Mouse (Mus musculus): ENCODE results near the gene Dph2. TPM values are rescaled to one million over a fixed set of nuclear protein-coding genes. Genes with fewer than 3 reads are reported as not detected.

The Dph2 gene
- polyA plus RNA-seq, 1 experiment from 2014 or later: 9.8 TPM

- peaks cover 60% of the 10 kb centered on the region for H3K36me3 ChIP-seq
- H3K9me3 ChIP-seq (replicated peaks): no peaks in the 10 kb centered on the region
- H3K27ac ChIP-seq: no peak overlapping the region
- no peaks in the 10 kb centered on the region for H3K27me3 ChIP-seq
- ATAC-seq (ENCODE audit: low read depth) (no peak), DNase-seq (no peak)
- no peak overlapping the region for H3K4me3 ChIP-seq (replicated peaks)
- peaks cover 52% of the 10 kb centered on the region for H3K4me1 ChIP-seq (replicated peaks)
- no peak overlapping the region for H3K9ac ChIP-seq
- H3K4me2 ChIP-seq: no peak overlapping the region
- 80% methylated on average over 8 of the region's 8 CpGs for WGBS (ENCODE audit: insufficient replicate concordance)
These were observed 17.1 kb upstream of the Dph2 start for GRCm38 (mm10) chr4:117908834-117909453.

- H3K27ac ChIP-seq: no peak overlapping the region
- ATAC-seq (ENCODE audit: low read depth): no peak
- 78% methylated on average over 3 of the region's 3 CpGs for WGBS (ENCODE audit: insufficient replicate concordance)
These were observed 14.4 kb upstream of the Dph2 start for GRCm38 (mm10) chr4:117906196-117906595.

GRCm38 (mm10) chr4:117904761-117905160 is 12.9 kb upstream of the Dph2 start:
- peaks cover 84% of the 10 kb centered on the region for H3K36me3 ChIP-seq
- H3K4me1 ChIP-seq (replicated peaks): peaks cover 15% of the 10 kb centered on the region
- H3K4me3 ChIP-seq (replicated peaks): no peak overlapping the region
- no peak for ATAC-seq (ENCODE audit: low read depth)
- no peak for DNase-seq
- H3K27ac ChIP-seq: no peak overlapping the region
- WGBS (ENCODE audit: insufficient replicate concordance): 94% methylated on average over 8 of the region's 8 CpGs
- no peak overlapping the region for H3K4me2 ChIP-seq
- H3K9ac ChIP-seq: no peak overlapping the region
- no peaks in the 10 kb centered on the region for H3K27me3 ChIP-seq
- H3K9me3 ChIP-seq (replicated peaks): no peaks in the 10 kb centered on the region

More at GRCm38 (mm10) chr4:117906196-117906595, 14.4 kb upstream of the Dph2 start:
- DNase-seq: no peak
- Histone ChIP-seq H3K9ac (no peak overlapping the region), H3K4me1 (replicated peaks) (peaks cover 26% of the 10 kb centered on the region), H3K4me3 (replicated peaks) (no peak overlapping the region), H3K36me3 (peaks cover 77% of the 10 kb centered on the region), H3K27me3 (no peaks in the 10 kb centered on the region), H3K4me2 (no peak overlapping the region), H3K9me3 (replicated peaks) (no peaks in the 10 kb centered on the region)

- no peak for ATAC-seq (ENCODE audit: low read depth)
- WGBS (ENCODE audit: insufficient replicate concordance): 89% methylated on average over 10 of the region's 10 CpGs
- H3K36me3 ChIP-seq: peaks cover 87% of the 10 kb centered on the region
These were observed 12.3 kb upstream of the Dph2 start for GRCm38 (mm10) chr4:117904094-117904493.

GRCm38 (mm10) chr4:117898111-117898510 is 6.3 kb upstream of the Dph2 start:
- Histone ChIP-seq H3K4me1 (replicated peaks) (no peaks in the 10 kb centered on the region), H3K4me2 (no peak overlapping the region), H3K9me3 (replicated peaks) (no peaks in the 10 kb centered on the region), H3K36me3 (peaks cover 88% of the 10 kb centered on the region), H3K27ac (no peak overlapping the region), H3K27me3 (no peaks in the 10 kb centered on the region), H3K4me3 (replicated peaks) (no peak overlapping the region), H3K9ac (no peak overlapping the region)
- WGBS (ENCODE audit: insufficient replicate concordance): 71% methylated on average over 3 of the region's 3 CpGs
- no peak for ATAC-seq (ENCODE audit: low read depth)
- no peak for DNase-seq

More at GRCm38 (mm10) chr4:117904094-117904493, 12.3 kb upstream of the Dph2 start:
- Histone ChIP-seq H3K4me1 (replicated peaks) (peaks cover 12% of the 10 kb centered on the region; the same call in 1 of the 2 replicates), H3K27ac (no peak overlapping the region), H3K9me3 (replicated peaks) (no peaks in the 10 kb centered on the region), H3K4me2 (no peak overlapping the region), H3K9ac (no peak overlapping the region), H3K27me3 (no peaks in the 10 kb centered on the region), H3K4me3 (replicated peaks) (no peak overlapping the region)
- no peak for DNase-seq

GRCm38 (mm10) chr4:117896031-117896430 is 4.2 kb upstream of the Dph2 start:
- ATAC-seq (ENCODE audit: low read depth) (no peak), DNase-seq (no peak)
- Histone ChIP-seq H3K4me1 (replicated peaks) (peaks cover 9% of the 10 kb centered on the region), H3K4me2 (no peak overlapping the region), H3K36me3 (peaks cover 67% of the 10 kb centered on the region), H3K9ac (no peak overlapping the region), H3K4me3 (replicated peaks) (no peak overlapping the region), H3K9me3 (replicated peaks) (no peaks in the 10 kb centered on the region), H3K27ac (no peak overlapping the region), H3K27me3 (no peaks in the 10 kb centered on the region)
- 89% methylated on average over 6 of the region's 6 CpGs for WGBS (ENCODE audit: insufficient replicate concordance)

GRCm38 (mm10) chr4:117895339-117895738 is 3.5 kb upstream of the Dph2 start:
- Histone ChIP-seq H3K9ac (no peak overlapping the region), H3K4me2 (no peak overlapping the region), H3K27ac (no peak overlapping the region), H3K36me3 (peaks cover 66% of the 10 kb centered on the region), H3K4me3 (replicated peaks) (no peak overlapping the region), H3K9me3 (replicated peaks) (no peaks in the 10 kb centered on the region), H3K27me3 (no peaks in the 10 kb centered on the region), H3K4me1 (replicated peaks) (peaks cover 15% of the 10 kb centered on the region)
- WGBS (ENCODE audit: insufficient replicate concordance): 79% methylated on average over 7 of the region's 7 CpGs
- ATAC-seq (ENCODE audit: low read depth) (no peak), DNase-seq (no peak)

GRCm38 (mm10) chr4:117894601-117895000 is 2.8 kb upstream of the Dph2 start:
- H3K27me3 ChIP-seq: no peaks in the 10 kb centered on the region
- no peak for DNase-seq
- peaks cover 17% of the 10 kb centered on the region for H3K4me1 ChIP-seq (replicated peaks)
- H3K9ac ChIP-seq: no peak overlapping the region
- no peak overlapping the region for H3K4me2 ChIP-seq
- 84% methylated on average over 8 of the region's 8 CpGs for WGBS (ENCODE audit: insufficient replicate concordance)
- no peaks in the 10 kb centered on the region for H3K9me3 ChIP-seq (replicated peaks)
- peaks cover 66% of the 10 kb centered on the region for H3K36me3 ChIP-seq
- no peak overlapping the region for H3K4me3 ChIP-seq (replicated peaks)
- H3K27ac ChIP-seq: no peak overlapping the region
- ATAC-seq (ENCODE audit: low read depth): no peak

GRCm38 (mm10) chr4:117893376-117893775 is 1.5 kb upstream of the Dph2 start:
- ATAC-seq (ENCODE audit: low read depth): no peak
- Histone ChIP-seq H3K9me3 (replicated peaks) (no peaks in the 10 kb centered on the region), H3K9ac (no peak overlapping the region), H3K4me3 (replicated peaks) (no peak overlapping the region), H3K27me3 (no peaks in the 10 kb centered on the region), H3K4me2 (no peak overlapping the region), H3K36me3 (peaks cover 61% of the 10 kb centered on the region), H3K27ac (no peak overlapping the region), H3K4me1 (replicated peaks) (peaks cover 17% of the 10 kb centered on the region)
- 31% methylated on average over 9 of the region's 9 CpGs for WGBS (ENCODE audit: insufficient replicate concordance)
- DNase-seq: peak; percentile 46

- WGBS (ENCODE audit: insufficient replicate concordance): 83% methylated on average over 8 of the region's 8 CpGs
These were observed 1.1 kb downstream of the Dph2 start for GRCm38 (mm10) chr4:117890750-117891149.

GRCm38 (mm10) chr4:117890031-117890430 is 1.8 kb downstream of the Dph2 start:
- no peak for DNase-seq
- Histone ChIP-seq H3K9ac (no peak overlapping the region), H3K27ac (no peak overlapping the region), H3K27me3 (no peaks in the 10 kb centered on the region), H3K4me3 (replicated peaks) (no peak overlapping the region), H3K4me2 (no peak overlapping the region), H3K9me3 (replicated peaks) (no peaks in the 10 kb centered on the region), H3K4me1 (replicated peaks) (peaks cover 40% of the 10 kb centered on the region), H3K36me3 (peaks cover 44% of the 10 kb centered on the region)
- WGBS (ENCODE audit: insufficient replicate concordance): 82% methylated on average over 14 of the region's 14 CpGs
- no peak for ATAC-seq (ENCODE audit: low read depth)

More at GRCm38 (mm10) chr4:117890750-117891149, 1.1 kb downstream of the Dph2 start:
- peaks cover 33% of the 10 kb centered on the region for H3K4me1 ChIP-seq (replicated peaks)
- DNase-seq: no peak
- no peaks in the 10 kb centered on the region for H3K27me3 ChIP-seq
- H3K4me3 ChIP-seq (replicated peaks): peak overlapping the region; percentile 85
- peak overlapping the region; percentile 70 for H3K9ac ChIP-seq
- peak overlapping the region; percentile 77 for H3K4me2 ChIP-seq
- H3K36me3 ChIP-seq: peaks cover 43% of the 10 kb centered on the region
- no peaks in the 10 kb centered on the region for H3K9me3 ChIP-seq (replicated peaks)
- H3K27ac ChIP-seq: 0 out of 2 replicates have a peak overlapping the region, but pooled peaks have one; percentile 25
- ATAC-seq (ENCODE audit: low read depth): no peak

GRCm38 (mm10) chr4:117889471-117889870 is 2.4 kb downstream of the Dph2 start:
- H3K9me3 ChIP-seq (replicated peaks): no peaks in the 10 kb centered on the region
- H3K9ac ChIP-seq: no peak overlapping the region
- H3K4me3 ChIP-seq (replicated peaks): no peak overlapping the region
- DNase-seq (no peak), ATAC-seq (ENCODE audit: low read depth) (no peak)
- H3K27me3 ChIP-seq: peaks cover under 1% of the 10 kb centered on the region; the same call in 1 of the 2 replicates
- peaks cover 45% of the 10 kb centered on the region for H3K4me1 ChIP-seq (replicated peaks)
- no peak overlapping the region for H3K27ac ChIP-seq
- WGBS (ENCODE audit: insufficient replicate concordance): 80% methylated on average over 15 of the region's 15 CpGs
- H3K36me3 ChIP-seq: peaks cover 44% of the 10 kb centered on the region
- no peak overlapping the region for H3K4me2 ChIP-seq
